24 mouse cellular contexts compared by ENCODE assay signal in genomic region chr6:41635211-41635610, GRCm38 (mm10). TPM values are rescaled to one million over a fixed set of nuclear protein-coding genes. Genes with fewer than 3 reads are reported as not detected.
A peak's percentile ranks its signal among the peaks of the same experiment; 100 is the strongest.
DNase-seq lines count a peak whose midpoint lies in the region; ATAC-seq and TF ChIP-seq lines count a peak whose summit lies in the region.
"Had no signal": no experiment of that assay in that cellular context is flagged by ENCODE, and none has a peak within 500 bp of the region (broad histone marks: within the 10 kb centered on the region; RNA-seq: fewer than 3 reads in every experiment).

No protein-coding gene starts in this region.

- peak overlapping the region; percentile 38 for H3K4me2 ChIP-seq in kidney, embryonic 16.5 days (replicated peaks; ENCODE audit: low read depth, low read length)
- H3K4me2 ChIP-seq in midbrain, embryonic 11.5 days = no peak overlapping the region
- no peak overlapping the region for H3K4me2 ChIP-seq in midbrain, embryonic 16.5 days (ENCODE audit: low read length)
- peak overlapping the region; percentile 50 for H3K4me2 ChIP-seq in stomach, postnatal 0 days (replicated peaks; ENCODE audit: low read depth)
- H3K4me2 ChIP-seq: forebrain, embryonic 12.5 days; heart, embryonic 11.5 days had no signal

- H3K4me3 ChIP-seq in kidney, embryonic 16.5 days (ENCODE audit: low read length) = peak overlapping the region; percentile 38; the same call in 1 of the 2 replicates
- H3K4me3 ChIP-seq in midbrain, embryonic 11.5 days (ENCODE audit: low read depth, low read length) = no peak overlapping the region
- H3K4me3 ChIP-seq in midbrain, embryonic 16.5 days (ENCODE audit: low read depth, low read length) = no peak overlapping the region
- H3K4me3 ChIP-seq in stomach, postnatal 0 days (ENCODE audit: low read depth, low read length) = no peak overlapping the region
- H3K4me3 ChIP-seq: forebrain, embryonic 12.5 days; layer of hippocampus, adult 2 months had no signal

- H3K27ac ChIP-seq in kidney, embryonic 16.5 days (ENCODE audit: low read length) = no peak overlapping the region
- no peak overlapping the region for H3K27ac ChIP-seq in midbrain, embryonic 11.5 days (ENCODE audit: low read depth, low read length)
- no peak overlapping the region for H3K27ac ChIP-seq in midbrain, embryonic 16.5 days (ENCODE audit: low read length)
- no peak overlapping the region for H3K27ac ChIP-seq in stomach, postnatal 0 days (replicated peaks)
- H3K27ac ChIP-seq: embryonic facial prominence, embryonic 15.5 days; forebrain, embryonic 12.5 days; limb, embryonic 13.5 days; liver, embryonic 14.5 days had no signal

- DNase-seq in cerebellum, postnatal 10 days = peak; percentile 51 to 61
- DNase-seq in cerebellum, adult 18-20 months = no peak
- no peak for DNase-seq in kidney, postnatal 4 days
- DNase-seq in midbrain, embryonic 11.5 days (ENCODE audit: low spot score, missing footprints) = peak; percentile 49
- no peak for DNase-seq in stomach, postnatal 0 days (ENCODE audit: low spot score)
- DNase-seq in gastrocnemius, adult 8-10 months (ENCODE audit: low spot score in 2 of 2) = no peak
- DNase-seq: adrenal gland, adult 2 months; cerebellum, adult 8-10 months; embryo, embryonic 11 days; heart, postnatal 14 days; kidney, adult 2 months; right cerebral cortex, postnatal 25 days; thymus, postnatal 36 days had no signal

- no peaks in the 10 kb centered on the region for H3K9me3 ChIP-seq in kidney, embryonic 16.5 days (ENCODE audit: low read length)
- no peaks in the 10 kb centered on the region for H3K9me3 ChIP-seq in midbrain, embryonic 11.5 days (ENCODE audit: control insufficient read depth, low read length)
- H3K9me3 ChIP-seq in midbrain, embryonic 16.5 days (replicated peaks; ENCODE audit: control insufficient read depth, low read length, poor library complexity, severe bottlenecking) = no peaks in the 10 kb centered on the region
- H3K9me3 ChIP-seq in stomach, postnatal 0 days (ENCODE audit: control insufficient read depth, low read length) = no peaks in the 10 kb centered on the region
- H3K9me3 ChIP-seq: embryonic facial prominence, embryonic 15.5 days; forebrain, embryonic 12.5 days; limb, embryonic 13.5 days had no signal

- 64% methylated on average over 1 of the region's 1 CpGs for WGBS in kidney, embryonic 16.5 days
- 73% methylated on average over 1 of the region's 1 CpGs for WGBS in midbrain, embryonic 11.5 days
- 56% methylated on average over 1 of the region's 1 CpGs for WGBS in midbrain, embryonic 16.5 days
- 31% methylated on average over 1 of the region's 1 CpGs for WGBS in stomach, postnatal 0 days

- no peaks in the 10 kb centered on the region for H3K27me3 ChIP-seq in kidney, embryonic 16.5 days (ENCODE audit: insufficient read depth, low read length)
- H3K27me3 ChIP-seq in midbrain, embryonic 11.5 days (ENCODE audit: control insufficient read depth, insufficient read depth, low read length) = no peaks in the 10 kb centered on the region
- no peaks in the 10 kb centered on the region for H3K27me3 ChIP-seq in midbrain, embryonic 16.5 days (ENCODE audit: control insufficient read depth, insufficient read depth, low read depth, low read length)
- no peaks in the 10 kb centered on the region for H3K27me3 ChIP-seq in stomach, postnatal 0 days (ENCODE audit: control insufficient read depth, insufficient read depth, low read length)
- H3K27me3 ChIP-seq: embryonic facial prominence, embryonic 15.5 days; forebrain, embryonic 12.5 days; limb, embryonic 13.5 days had no signal

- no peak for ATAC-seq in kidney, embryonic 16.5 days (ENCODE audit: low FRiP score, low TSS enrichment)
- ATAC-seq in midbrain, embryonic 11.5 days (ENCODE audit: low FRiP score) = no peak
- ATAC-seq in midbrain, embryonic 16.5 days = no peak
- no peak for ATAC-seq in stomach, postnatal 0 days (ENCODE audit: low FRiP score, low TSS enrichment)

- TF ChIP-seq CTCF in stomach, postnatal 0 days (IDR thresholded peaks at IDR 0.05; ENCODE audit: low read depth) = no peak

- no peaks in the 10 kb centered on the region for H3K4me1 ChIP-seq in kidney, embryonic 16.5 days (ENCODE audit: insufficient read depth, low read length)
- no peaks in the 10 kb centered on the region for H3K4me1 ChIP-seq in midbrain, embryonic 11.5 days (ENCODE audit: control insufficient read depth, insufficient read depth, low read length)
- H3K4me1 ChIP-seq in midbrain, embryonic 16.5 days (ENCODE audit: control insufficient read depth, insufficient read depth, low read length) = no peaks in the 10 kb centered on the region
- no peaks in the 10 kb centered on the region for H3K4me1 ChIP-seq in stomach, postnatal 0 days (replicated peaks; ENCODE audit: control insufficient read depth, insufficient read depth)
- H3K4me1 ChIP-seq: forebrain, embryonic 12.5 days; limb, embryonic 13.5 days had no signal

- H3K36me3 ChIP-seq in kidney, embryonic 16.5 days (ENCODE audit: insufficient read depth, low read length) = no peaks in the 10 kb centered on the region
- H3K36me3 ChIP-seq in midbrain, embryonic 11.5 days (ENCODE audit: control insufficient read depth, insufficient read depth, low read length) = no peaks in the 10 kb centered on the region
- no peaks in the 10 kb centered on the region for H3K36me3 ChIP-seq in midbrain, embryonic 16.5 days (ENCODE audit: control insufficient read depth, insufficient read depth, low read length)
- no peaks in the 10 kb centered on the region for H3K36me3 ChIP-seq in stomach, postnatal 0 days (ENCODE audit: control insufficient read depth, insufficient read depth, low read length)
- H3K36me3 ChIP-seq: embryonic facial prominence, embryonic 15.5 days; forebrain, embryonic 12.5 days; limb, embryonic 13.5 days had no signal

- no peak for TF ChIP-seq EP300 in stomach, postnatal 0 days (optimal IDR thresholded peaks at IDR 0.05)

- no peak overlapping the region for H3K9ac ChIP-seq in kidney, embryonic 16.5 days (replicated peaks; ENCODE audit: low read length)
- H3K9ac ChIP-seq in midbrain, embryonic 11.5 days (ENCODE audit: low read length) = no peak overlapping the region
- H3K9ac ChIP-seq in midbrain, embryonic 16.5 days (ENCODE audit: low read depth, low read length) = no peak overlapping the region
- no peak overlapping the region for H3K9ac ChIP-seq in stomach, postnatal 0 days (ENCODE audit: low read length)
- H3K9ac ChIP-seq: embryonic facial prominence, embryonic 15.5 days; forebrain, embryonic 12.5 days; limb, embryonic 13.5 days; liver, embryonic 14.5 days had no signal

RNA-seq across cellular contexts. Expression of gene Trpv6, which starts 1.0 kb away (rescaled TPM):
- 7.1 and 7.3 TPM in 2 replicates for polyA plus RNA-seq in kidney, embryonic 16.5 days (2015; fragmentation: Nextera tagmentation; extraction: Ambion mirVana)
- polyA plus RNA-seq in midbrain, embryonic 11.5 days (2014; fragmentation: Nextera tagmentation; extraction: Ambion mirVana) = 0.26 and 0.27 TPM in 2 replicates
- 0.85 and 0.93 TPM in 2 replicates for polyA plus RNA-seq in midbrain, embryonic 16.5 days (2015; fragmentation: Nextera tagmentation; extraction: Ambion mirVana)
- 7.1 and 8.4 TPM in 2 replicates for polyA plus RNA-seq in stomach, postnatal 0 days (2015; fragmentation: Nextera tagmentation; extraction: Ambion mirVana)
- total RNA-seq in gastrocnemius, adult 8-10 months (2022) = not detected
- total RNA-seq: adrenal gland, adult 2 months; gastrocnemius, postnatal 4 days; heart, postnatal 14 days had no signal
- polyA plus RNA-seq: adrenal gland, adult 2 months; heart, embryonic 11.5 days had no signal

RNA-seq across cellular contexts. Expression of gene Ephb6, which starts 29.9 kb away (rescaled TPM):
- 16.2 and 17.6 TPM in 2 replicates for polyA plus RNA-seq in kidney, embryonic 16.5 days (2015; fragmentation: Nextera tagmentation; extraction: Ambion mirVana)
- 9.9 and 10.7 TPM in 2 replicates for polyA plus RNA-seq in midbrain, embryonic 11.5 days (2014; fragmentation: Nextera tagmentation; extraction: Ambion mirVana)
- 43.7 and 46.4 TPM in 2 replicates for polyA plus RNA-seq in midbrain, embryonic 16.5 days (2015; fragmentation: Nextera tagmentation; extraction: Ambion mirVana)
- polyA plus RNA-seq in stomach, postnatal 0 days (2015; fragmentation: Nextera tagmentation; extraction: Ambion mirVana) = 23.5 and 24.3 TPM in 2 replicates
- total RNA-seq in gastrocnemius, adult 8-10 months (2022) = 1 to 10 TPM in 1 of 4 experiments, under 1 TPM in 3; 0.39 to 1.2 (median 0.71) TPM

RNA-seq across cellular contexts. Expression of gene Trpv5, which starts 45.4 kb away (rescaled TPM):
- polyA plus RNA-seq in kidney, embryonic 16.5 days (2015; fragmentation: Nextera tagmentation; extraction: Ambion mirVana) = 3.1 and 3.8 TPM in 2 replicates
- not detected in 2 replicates for polyA plus RNA-seq in midbrain, embryonic 11.5 days (2014; fragmentation: Nextera tagmentation; extraction: Ambion mirVana)
- not detected in 2 replicates for polyA plus RNA-seq in midbrain, embryonic 16.5 days (2015; fragmentation: Nextera tagmentation; extraction: Ambion mirVana)
- not detected in 2 replicates for polyA plus RNA-seq in stomach, postnatal 0 days (2015; fragmentation: Nextera tagmentation; extraction: Ambion mirVana)
- total RNA-seq in gastrocnemius, adult 8-10 months (2022) = not detected
- total RNA-seq: adrenal gland, adult 2 months; gastrocnemius, postnatal 4 days; heart, postnatal 14 days; layer of hippocampus, adult 2 months; left cerebral cortex, adult 18-20 months had no signal
- polyA plus RNA-seq: adrenal gland, adult 2 months; embryonic facial prominence, embryonic 15.5 days; forebrain, embryonic 12.5 days; heart, embryonic 11.5 days; limb, embryonic 13.5 days; neural tube, embryonic 14.5 days had no signal

RNA-seq across cellular contexts. Expression of gene Llcfc1, which starts 49.0 kb away (rescaled TPM):
- polyA plus RNA-seq in kidney, embryonic 16.5 days (2015; fragmentation: Nextera tagmentation; extraction: Ambion mirVana) = 0.22 and 0.58 TPM in 2 replicates
- not detected in 2 replicates for polyA plus RNA-seq in midbrain, embryonic 11.5 days (2014; fragmentation: Nextera tagmentation; extraction: Ambion mirVana)
- not detected in 2 replicates for polyA plus RNA-seq in midbrain, embryonic 16.5 days (2015; fragmentation: Nextera tagmentation; extraction: Ambion mirVana)
- polyA plus RNA-seq in stomach, postnatal 0 days (2015; fragmentation: Nextera tagmentation; extraction: Ambion mirVana) = not detected in 2 replicates
- not detected for total RNA-seq in gastrocnemius, adult 8-10 months (2022)
- total RNA-seq: adrenal gland, adult 2 months; gastrocnemius, postnatal 4 days; heart, postnatal 14 days; layer of hippocampus, adult 2 months; left cerebral cortex, adult 18-20 months had no signal
- polyA plus RNA-seq: adrenal gland, adult 2 months; embryonic facial prominence, embryonic 15.5 days; forebrain, embryonic 12.5 days; heart, embryonic 11.5 days; limb, embryonic 13.5 days; liver, embryonic 14.5 days; neural tube, embryonic 14.5 days had no signal

Comparison
In these comparisons a context has a peak if more than half of its experiments do, and no peak if none do; other contexts are left out.
1. DNase-seq: peak in cerebellum, postnatal 10 days (2 of 2) and midbrain, embryonic 11.5 days (single experiment); none in cerebellum, adult 18-20 months (0 of 2), kidney, postnatal 4 days (0 of 2), stomach, postnatal 0 days (single experiment) and gastrocnemius, adult 8-10 months (0 of 2).
2. H3K4me2 ChIP-seq: peak in kidney, embryonic 16.5 days (single experiment) and stomach, postnatal 0 days (single experiment); none in midbrain, embryonic 11.5 days (single experiment) and midbrain, embryonic 16.5 days (single experiment).